Mouse (Mus musculus) T-cell, adult 2 months (primary cell): ENCODE data around the gene Chn2.

ENCODE experiments used
- DNase-seq: peaks from one replicate; pipeline ENCODE4 v3.0.0; 2022; ENCODE audit warnings: low spot score

The Chn2 gene

GRCm38 (mm10) chr6:54341133-54341532 is 301.8 kb downstream of the Chn2 start:
- DNase-seq = no peak

- DNase-seq = no peak
Measured at GRCm38 (mm10) chr6:54342223-54342622, 302.9 kb downstream of the Chn2 start.
